Mouse (Mus musculus) thymus, adult 2 months (tissue): ENCODE results near the gene Calm3.

Source experiments
- CTCF ChIP-seq: fragments of 200-500 bp; IDR thresholded peaks from 2 replicates; pipeline ENCODE4 v1.5.1; 2012; ENCODE audit warnings: mild to moderate bottlenecking, control low read depth, low read length, moderate library complexity, borderline replicate concordance; ENCODE audit not compliant: control insufficient read depth, poor library complexity, insufficient read depth; ENCODE audit errors: extremely low read depth
- POLR2A ChIP-seq: fragments of 200-500 bp; IDR thresholded peaks from 2 replicates; pipeline ENCODE4 v1.6.1; 2012; ENCODE audit warnings: mild to moderate bottlenecking, low read length, control low read depth, moderate library complexity; ENCODE audit not compliant: control insufficient read depth, poor library complexity, insufficient read depth; ENCODE audit errors: extremely low read depth

- TF ChIP-seq CTCF (no peak), POLR2A (no peak)
Measured at GRCm38 (mm10) chr7:16906281-16906680, 17.6 kb downstream of the Calm3 start, which contains the start of gene Ptgir.
